Mouse (Mus musculus) megakaryocyte, embryonic 14.5 days (primary cell): Measurements from ENCODE around the gene Scfd2.

Experiments
- FLI1 ChIP-seq: IDR thresholded peaks from 2 replicates; pipeline ENCODE4 v1.6.1; 2012; ENCODE audit warnings: low read length, inconsistent platforms, mixed read lengths
- GATA1 ChIP-seq: IDR thresholded peaks from 3 replicates; pipeline ENCODE4 v1.6.1; 2012; ENCODE audit warnings: mixed read lengths, low read length, inconsistent platforms, borderline replicate concordance

DNA sequence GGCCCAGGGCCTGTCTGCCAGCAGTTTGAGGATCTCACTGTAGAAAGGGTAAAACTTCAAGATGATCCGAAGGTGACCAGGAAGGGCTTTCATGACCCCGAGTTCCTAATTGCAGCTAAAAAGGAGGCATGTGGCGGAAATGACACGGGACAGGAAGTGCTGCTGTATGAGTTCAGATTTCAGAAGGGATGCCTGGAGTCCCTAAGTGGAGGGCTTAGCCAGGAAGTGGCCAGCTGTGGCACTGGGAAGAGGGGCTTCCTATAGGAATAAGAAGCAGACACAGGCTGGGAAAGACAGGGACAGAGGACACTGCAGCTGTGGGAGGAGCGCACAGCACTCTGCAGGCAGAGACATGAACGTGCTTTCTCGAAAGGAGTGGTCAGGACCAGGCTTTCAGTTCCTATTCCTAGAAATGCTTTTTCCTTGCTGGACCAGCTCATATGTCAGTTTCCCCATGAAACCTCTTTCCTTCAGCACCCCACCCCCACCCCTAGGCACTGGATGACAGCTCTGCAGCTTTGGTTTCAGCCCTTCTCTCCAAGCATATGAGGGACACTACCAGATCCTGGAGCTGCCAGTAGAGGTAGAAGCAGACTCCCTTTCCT, 277.7 kb downstream of the Scfd2 start:
- TF ChIP-seq GATA1: no peak
- no peak for TF ChIP-seq FLI1
